Mouse (Mus musculus) lung, adult 2 months (tissue): ENCODE measurements at regions not wholly inside any gene's neighbourhood (a gene's known extent, or its start where the extent isn't known, plus 50 kb on each side); places are given as distances from the start of the nearest gene placed in this dataset.

Source experiments
- DNase-seq: peaks from one replicate; pipeline ENCODE4 v3.0.0; 2022
- H3K4me1 ChIP-seq: fragments of 200-500 bp; 2 replicates; pipeline ENCODE4 v1.6.1; 2011; ENCODE audit warnings: low read length; ENCODE audit not compliant: control insufficient read depth, insufficient read depth
- H3K4me3 ChIP-seq: fragments of 200-500 bp; replicated peaks from 2 replicates; pipeline ENCODE3; 2011; ENCODE audit warnings: low read depth, mild to moderate bottlenecking, control low read depth, low read length; ENCODE audit errors: extremely low read depth
- CTCF ChIP-seq: fragments of 200-500 bp; IDR thresholded peaks from 2 replicates; pipeline ENCODE4 v1.5.1; 2011; ENCODE audit warnings: mild to moderate bottlenecking, low read length, control low read depth; ENCODE audit not compliant: insufficient read depth
- POLR2A ChIP-seq: fragments of 200-500 bp; IDR thresholded peaks from 2 replicates; pipeline ENCODE4 v1.6.1; 2011; ENCODE audit warnings: low read depth, mild to moderate bottlenecking, control low read depth, low read length, borderline replicate concordance; ENCODE audit errors: extremely low read depth
- WGBS: fragments of 180-500 bp; shearing (Covaris S2); methylation state at CpG from one replicate; pipeline ENCODE4 v1.1.7; 2018; 5-methylcytosine and 5-hydroxymethylcytosine counted together

GRCm38 (mm10) chr2:77336810-77337209 is 56.4 kb upstream of the Sestd1 start:
- no peak for DNase-seq
- Histone ChIP-seq H3K4me1 (peaks cover 2% of the 10 kb centered on the region; the same call in 1 of the 2 replicates), H3K4me3 (no peak overlapping the region)
- WGBS = 77% methylated on average over 3 of the region's 3 CpGs
- TF ChIP-seq CTCF = no peak
- no peak for TF ChIP-seq POLR2A

- no peak for DNase-seq
- WGBS = 67% methylated on average over 9 of the region's 9 CpGs
- no peak overlapping the region for H3K4me3 ChIP-seq
- 0 out of 2 replicates have a peak, but pooled peaks cover 2% of the 10 kb centered on the region for H3K4me1 ChIP-seq
- no peak for TF ChIP-seq CTCF
- no peak for TF ChIP-seq POLR2A
These were observed 54.3 kb upstream of the Sestd1 start for GRCm38 (mm10) chr2:77334706-77335105.

- no peak for DNase-seq
- WGBS = 63% methylated on average over 8 of the region's 8 CpGs
These were observed 53.1 kb upstream of the Sestd1 start for GRCm38 (mm10) chr2:77333394-77334079.

More at GRCm38 (mm10) chr2:77333394-77334079, 53.1 kb upstream of the Sestd1 start:
- no peak for TF ChIP-seq POLR2A
- TF ChIP-seq CTCF = no peak
- H3K4me1 ChIP-seq = 0 out of 2 replicates have a peak, but pooled peaks cover 2% of the 10 kb centered on the region
- H3K4me3 ChIP-seq = no peak overlapping the region
